Mouse (Mus musculus) urinary bladder, postnatal 4 days (tissue): ENCODE results near the gene Bank1.

ENCODE experiments used
- DNase-seq, 2 experiments: peaks; one replicate each; pipeline ENCODE4 v3.0.0; 2021 to 2022; ENCODE audit warnings: low spot score in 2 of 2

Gene Bank1

DNA sequence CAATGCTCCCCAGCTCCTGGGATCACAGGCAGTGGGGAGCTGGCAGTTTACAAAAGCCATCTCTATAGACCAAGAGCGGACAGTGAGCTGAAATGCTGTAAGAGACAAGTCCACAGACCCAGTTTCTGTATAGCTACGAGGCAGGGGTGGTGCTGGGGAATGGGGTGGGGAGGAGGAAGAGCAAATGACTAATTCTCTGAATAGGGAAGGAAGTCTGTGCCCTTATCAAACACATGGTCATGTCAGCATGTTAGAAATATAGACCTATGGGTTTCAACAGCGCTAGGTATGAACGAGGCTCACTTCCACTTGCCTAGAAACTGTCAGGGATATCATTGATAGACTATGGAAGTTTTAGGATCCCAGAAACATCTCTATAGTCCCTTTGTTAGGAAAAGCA is 73.0 kb downstream of the Bank1 start:
- DNase-seq: no peak

DNA sequence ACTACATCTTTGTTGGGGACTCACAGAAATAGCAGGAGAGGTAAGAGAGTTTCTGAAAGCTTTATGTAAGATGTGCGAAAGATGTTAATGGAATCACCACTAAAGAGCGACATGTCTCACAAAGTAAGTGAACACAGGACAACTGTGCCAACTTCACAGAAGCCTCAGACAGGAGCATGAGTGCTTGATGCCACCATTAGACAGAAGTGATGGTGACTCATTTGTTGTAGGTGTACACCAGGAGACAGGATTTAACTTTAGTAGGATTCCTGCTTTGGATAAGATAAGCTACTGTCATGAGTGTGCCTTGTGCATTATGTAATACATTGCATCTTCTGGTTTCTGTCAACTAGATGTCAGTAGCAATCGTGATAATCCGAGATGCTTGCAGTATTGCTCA is 74.3 kb downstream of the Bank1 start:
- no peak for DNase-seq

DNA sequence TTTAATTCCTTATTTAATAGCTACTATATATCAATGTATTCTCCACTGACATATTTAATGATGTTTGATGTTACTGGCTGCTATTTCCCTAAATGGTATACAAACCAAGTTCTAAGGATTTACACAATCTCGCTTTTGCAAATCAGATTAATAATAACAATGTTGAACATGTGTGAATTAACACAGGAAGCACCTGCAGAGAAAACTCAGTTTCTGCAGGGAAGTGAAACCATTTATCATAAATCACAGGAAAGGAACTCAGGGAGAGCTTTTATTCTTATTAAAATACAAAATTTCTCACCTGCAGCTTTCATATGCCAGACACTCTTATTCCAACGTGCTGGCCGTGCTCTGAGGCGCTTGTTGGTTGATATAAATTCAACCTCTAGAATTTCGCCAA is 78.5 kb downstream of the Bank1 start:
- DNase-seq: no peak

GRCm38 (mm10) chr3:136244931-136245330 is 80.9 kb downstream of the Bank1 start:
- no peak for DNase-seq

DNA sequence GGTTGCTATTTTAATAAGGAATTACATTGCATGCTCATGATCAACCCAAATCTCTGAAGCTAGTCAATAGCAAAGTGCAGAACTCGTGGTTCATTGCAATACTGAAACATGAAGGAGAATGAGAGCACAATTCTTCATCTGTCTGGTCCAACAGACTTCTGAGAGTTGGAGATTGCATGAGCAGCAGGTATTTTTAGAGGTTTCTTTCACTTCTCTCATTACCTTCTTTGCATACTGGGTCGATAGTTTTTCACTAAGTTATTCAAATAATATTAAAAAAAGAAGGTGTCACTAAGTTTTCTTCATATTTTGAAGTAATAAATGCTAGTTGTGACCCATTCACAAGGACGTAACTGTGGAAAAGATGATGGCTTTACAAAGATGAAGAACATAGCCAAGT is 87.1 kb downstream of the Bank1 start:
- DNase-seq: no peak

GRCm38 (mm10) chr3:136233507-136233906 is 92.4 kb downstream of the Bank1 start:
- DNase-seq: no peak

- DNase-seq: no peak
These were observed 95.2 kb downstream of the Bank1 start for GRCm38 (mm10) chr3:136230602-136231151.

- DNase-seq: no peak
These were observed 136.1 kb downstream of the Bank1 start for GRCm38 (mm10) chr3:136189661-136190228.

DNA sequence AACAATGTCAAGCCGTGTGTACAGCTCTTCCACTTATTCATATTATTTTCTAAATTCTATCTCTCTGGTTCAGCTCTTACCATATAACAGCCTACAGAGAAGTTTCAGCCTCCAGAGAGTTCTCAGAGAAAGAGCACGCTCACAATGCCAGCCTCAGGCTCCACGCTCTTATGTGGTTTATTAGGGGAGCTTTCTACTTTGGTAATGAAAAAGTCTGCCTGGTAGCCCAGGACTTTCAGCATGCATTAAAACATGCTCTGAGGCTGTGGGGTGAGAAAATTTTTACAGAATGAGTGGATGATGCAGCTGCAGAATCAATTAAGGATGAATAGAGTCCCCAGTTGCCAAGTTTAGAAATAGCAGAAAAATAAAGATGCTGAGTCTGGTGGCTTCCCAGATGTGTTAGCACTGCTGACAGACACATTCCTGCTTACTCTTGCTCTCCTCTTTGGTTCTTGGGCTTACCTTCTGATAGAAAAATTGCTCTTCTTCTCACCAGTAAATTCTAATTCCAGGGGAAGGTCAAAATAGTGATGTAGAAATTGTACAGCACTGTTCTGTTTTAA is 139.2 kb downstream of the Bank1 start:
- no peak for DNase-seq

DNA sequence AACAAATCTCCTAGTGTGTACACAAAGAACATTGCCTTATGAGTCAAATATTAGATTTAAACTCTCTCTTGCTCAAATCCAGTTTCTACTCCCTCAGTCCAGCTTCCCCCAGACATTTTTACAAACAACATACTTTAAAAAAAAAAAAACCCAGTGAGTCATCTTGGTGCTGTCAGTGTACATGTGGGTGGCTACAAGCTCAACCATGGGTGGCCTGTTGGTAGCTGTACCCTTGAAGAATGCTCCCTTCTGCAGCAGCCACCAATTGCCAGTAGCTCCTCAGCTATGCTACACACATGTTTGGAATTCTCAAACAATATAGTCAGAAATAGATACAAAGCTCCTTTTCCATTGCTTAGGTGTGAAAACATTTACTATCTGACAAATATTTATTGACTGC is 154.2 kb downstream of the Bank1 start:
- DNase-seq: no peak

GRCm38 (mm10) chr3:136168071-136168470 is 157.8 kb downstream of the Bank1 start:
- no peak for DNase-seq

- no peak for DNase-seq
These were observed 159.2 kb downstream of the Bank1 start for GRCm38 (mm10) chr3:136166671-136167070.

DNA sequence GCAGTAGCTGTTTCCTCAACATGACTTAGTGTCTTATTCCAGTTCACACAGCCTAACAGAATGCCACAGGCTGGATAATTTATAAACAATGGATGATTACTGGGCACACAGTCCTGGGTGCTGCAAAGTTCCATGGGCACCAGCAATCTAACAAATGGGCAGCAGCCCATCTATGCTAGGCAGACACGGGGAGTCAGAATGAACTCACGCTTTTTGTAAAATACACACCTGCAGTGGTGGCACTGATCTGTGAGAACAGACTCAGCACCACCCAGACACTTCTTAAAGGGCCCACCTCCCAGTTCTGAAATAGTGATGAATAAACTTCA is 159.9 kb downstream of the Bank1 start:
- DNase-seq: no peak

GRCm38 (mm10) chr3:136165167-136166032 is 160.5 kb downstream of the Bank1 start:
- DNase-seq: no peak

- no peak for DNase-seq
These were observed 167.8 kb downstream of the Bank1 start for GRCm38 (mm10) chr3:136158059-136158458.

DNA sequence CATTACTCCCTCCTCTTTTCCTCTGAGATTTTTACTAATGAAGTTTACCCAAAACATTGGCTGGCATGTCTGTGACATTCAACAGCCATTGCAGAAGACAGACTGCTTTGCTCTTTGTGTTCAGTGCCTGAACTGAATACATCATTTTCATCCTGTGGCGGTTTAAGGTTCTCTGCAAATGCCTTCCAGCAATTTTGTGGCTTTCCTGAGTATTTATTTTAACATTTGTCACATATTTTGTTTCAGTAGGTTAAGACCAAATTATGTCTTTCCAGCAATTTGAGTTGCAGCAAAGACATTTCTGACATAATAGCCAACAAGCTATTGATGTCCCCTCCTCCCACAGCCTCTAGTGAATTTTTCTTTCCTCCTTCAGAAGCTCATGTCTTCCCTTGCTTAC is 170.3 kb downstream of the Bank1 start:
- DNase-seq: no peak

DNA sequence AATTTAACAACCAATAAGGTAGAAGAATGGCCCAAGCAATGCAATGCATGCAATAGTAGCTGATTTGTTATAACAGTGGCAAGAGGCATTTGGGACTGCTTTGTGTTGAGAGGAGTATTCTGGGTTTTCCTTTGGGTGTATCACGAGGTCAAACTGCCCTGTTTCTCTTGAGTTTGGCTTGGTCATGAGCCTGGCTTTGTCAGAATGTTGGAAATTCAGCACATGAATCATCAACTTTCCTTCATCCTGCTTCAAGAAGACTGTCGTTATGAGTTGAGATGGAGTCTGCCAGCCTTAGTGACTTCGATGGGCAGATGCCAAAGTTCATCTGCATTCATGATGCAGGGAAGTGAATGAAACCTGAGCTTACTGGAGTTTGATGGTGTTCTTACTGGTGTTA is 175.0 kb downstream of the Bank1 start:
- no peak for DNase-seq

DNA sequence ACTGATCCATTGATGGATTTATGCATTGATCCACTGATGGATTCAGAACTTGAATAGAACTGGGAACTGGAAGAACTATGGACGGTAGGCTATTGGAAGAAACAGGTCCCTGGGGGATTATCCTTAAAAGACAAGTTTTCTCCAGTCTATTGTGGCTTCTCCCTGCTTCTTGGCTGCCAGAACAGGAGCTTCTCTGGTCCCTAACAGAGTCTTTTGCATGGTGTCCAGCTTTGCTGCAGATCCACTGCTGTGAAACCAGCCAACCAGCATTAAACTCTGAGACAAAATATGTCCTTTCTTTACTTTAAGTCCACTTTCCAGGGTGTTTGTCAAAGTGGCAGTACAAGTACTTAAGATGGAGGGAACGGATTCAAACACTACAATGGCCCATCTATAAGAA is 178.7 kb downstream of the Bank1 start:
- no peak for DNase-seq

DNA sequence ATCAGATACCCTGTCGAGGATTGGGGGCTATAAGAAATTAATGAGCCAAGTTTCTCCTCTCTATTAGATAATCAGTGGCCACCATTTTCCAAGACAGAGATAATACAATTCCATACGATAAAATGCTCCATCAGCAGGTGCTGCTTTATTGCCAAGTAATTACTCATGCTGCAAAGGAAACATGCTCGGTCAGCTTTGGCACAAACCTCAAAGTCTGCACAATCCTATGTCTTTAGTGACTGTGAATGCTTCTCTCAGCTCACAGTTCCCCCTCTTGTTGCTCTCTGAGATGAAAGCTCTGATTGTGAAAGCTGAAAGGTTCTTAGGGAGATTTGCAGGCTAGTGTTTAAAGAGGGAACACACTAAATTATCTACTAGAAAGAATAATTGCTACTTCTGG is 193.9 kb downstream of the Bank1 start:
- DNase-seq: no peak

- DNase-seq: no peak
These were observed 210.2 kb downstream of the Bank1 start for GRCm38 (mm10) chr3:136115478-136116215.

- DNase-seq: no peak
These were observed 216.3 kb downstream of the Bank1 start for GRCm38 (mm10) chr3:136109411-136110139.

- DNase-seq: no peak
These were observed 219.4 kb downstream of the Bank1 start for GRCm38 (mm10) chr3:136106452-136106851.
